Mouse (Mus musculus) limb, embryonic 11.5 days (tissue): Measurements from ENCODE around the gene Obox3. TPM values are rescaled to one million over a fixed set of nuclear protein-coding genes. Genes with fewer than 3 reads are reported as not detected.
"Not testable (repeated sequence)": the region's sequence is repeated elsewhere in the genome, so short reads cannot be mapped to it uniquely, and the experiment has no call there.

ENCODE experiments used
- ATAC-seq: fragments of 200-750 bp; cut with Nextera tagmentation; 2 replicates; pipeline ENCODE4 v1.8.0; 2017; ENCODE audit warnings: low read depth; ENCODE audit not compliant: insufficient number of reproducible peaks, low FRiP score, low TSS enrichment
- DNase-seq: peaks from one replicate; pipeline ENCODE4 v3.0.0-alpha.2; 2015; ENCODE audit warnings: low spot score
- H3K27ac ChIP-seq: fragments of 300-500 bp; sonication (generic); replicated peaks from 2 replicates; pipeline ENCODE4 v1.5.1; 2014; ENCODE audit warnings: low read depth, mild to moderate bottlenecking, low read length
- H3K27me3 ChIP-seq: fragments of 300-500 bp; sonication (generic); 2 replicates; pipeline ENCODE4 v1.6.1; 2014; ENCODE audit warnings: mild to moderate bottlenecking, low read length, mixed read lengths; ENCODE audit not compliant: control insufficient read depth, insufficient read depth
- H3K36me3 ChIP-seq: fragments of 300-500 bp; sonication (generic); 2 replicates; pipeline ENCODE4 v1.6.1; 2014; ENCODE audit warnings: mild to moderate bottlenecking, low read length, moderate library complexity, mixed read lengths; ENCODE audit not compliant: control insufficient read depth, insufficient read depth
- H3K4me1 ChIP-seq: fragments of 300-500 bp; sonication (generic); 2 replicates; pipeline ENCODE4 v1.6.1; 2014; ENCODE audit warnings: low read length, mixed read lengths; ENCODE audit not compliant: control insufficient read depth, insufficient read depth
- H3K4me2 ChIP-seq: fragments of 300-500 bp; sonication (generic); 2 replicates; pipeline ENCODE4 v1.6.1; 2014; ENCODE audit warnings: low read depth, mild to moderate bottlenecking, moderate library complexity; ENCODE audit not compliant: severe bottlenecking
- H3K4me3 ChIP-seq: fragments of 300-500 bp; sonication (generic); 2 replicates; pipeline ENCODE4 v1.5.1; 2014; ENCODE audit warnings: low read depth, low read length
- H3K9ac ChIP-seq: fragments of 300-500 bp; sonication (generic); 2 replicates; pipeline ENCODE4 v1.6.1; 2014; ENCODE audit warnings: mild to moderate bottlenecking, low read length
- H3K9me3 ChIP-seq: fragments of 300-500 bp; sonication (generic); 2 replicates; pipeline ENCODE4 v1.6.1; 2016; ENCODE audit warnings: low read length; ENCODE audit not compliant: control insufficient read depth
- WGBS: fragments of 180-500 bp; shearing (Covaris S2); extraction: QIAGEN DNeasy Blood & Tissue Kit; methylation state at CpG from one replicate; pipeline ENCODE4 v1.1.7; 2014; 5-methylcytosine and 5-hydroxymethylcytosine counted together
- polyA plus RNA-seq: library from polyadenylated mRNA; unstranded; fragments of >200 nt; fragmentation: Nextera tagmentation; extraction: Ambion mirVana; gene quantifications from 2 replicates; pipeline ENCODE4 v1.2.1, GENCODE M21; 2014

The Obox3 gene
- not detected in 2 replicates for polyA plus RNA-seq

- not testable (repeated sequence) for H3K9ac ChIP-seq, H3K27me3 ChIP-seq, ATAC-seq, H3K4me3 ChIP-seq, H3K4me2 ChIP-seq, H3K4me1 ChIP-seq, H3K27ac ChIP-seq, H3K9me3 ChIP-seq, H3K36me3 ChIP-seq, DNase-seq
- 0% methylated on average over 1 of the region's 1 CpGs for WGBS
Measured at GRCm38 (mm10) chr7:15639802-15640201, at the start of gene Obox3. Gene Obox3 (minus strand): TSS chr7:15639902.

- H3K9ac ChIP-seq, H3K27ac ChIP-seq, DNase-seq, H3K4me3 ChIP-seq, ATAC-seq, H3K9me3 ChIP-seq, H3K27me3 ChIP-seq, H3K4me1 ChIP-seq, H3K36me3 ChIP-seq, H3K4me2 ChIP-seq: not testable (repeated sequence)
- WGBS, result 71% methylated on average over 4 of the region's 5 CpGs
Measured at GRCm38 (mm10) chr7:15509411-15509810, 130.3 kb downstream of the Obox3 start.

Other genes with a start within 250 kb of the Obox3 start
- not detected in 2 replicates for gene Obox5, start 110.2 kb upstream of the Obox3 start, polyA plus RNA-seq
- not detected in 2 replicates for gene Obox6, start 199.8 kb upstream of the Obox3 start, polyA plus RNA-seq
- not detected in 2 replicates for gene Crx, start 240.1 kb upstream of the Obox3 start, polyA plus RNA-seq
- not detected in 2 replicates for gene Crxos, start 242.7 kb upstream of the Obox3 start, polyA plus RNA-seq